Mouse (Mus musculus) liver, embryonic 15.5 days (tissue): ENCODE data around the gene Sbno1. TPM values are rescaled to one million over a fixed set of nuclear protein-coding genes. Genes with fewer than 3 reads are reported as not detected.

Experiments
- ATAC-seq: fragments of 200-750 bp; cut with Nextera tagmentation; 2 replicates; pipeline ENCODE4 v1.8.0; 2017; ENCODE audit warnings: moderate number of reproducible peaks, mild to moderate bottlenecking, moderate library complexity; ENCODE audit not compliant: insufficient read depth
- H3K27ac ChIP-seq: fragments of 300-500 bp; sonication (generic); replicated peaks from 2 replicates; pipeline ENCODE4 v1.5.1; 2015; ENCODE audit warnings: mild to moderate bottlenecking, inconsistent platforms
- H3K27me3 ChIP-seq: fragments of 300-500 bp; sonication (generic); 2 replicates; pipeline ENCODE4 v1.6.1; 2015; ENCODE audit warnings: mild to moderate bottlenecking, inconsistent platforms
- H3K36me3 ChIP-seq: fragments of 300-500 bp; sonication (generic); replicated peaks from 2 replicates; pipeline ENCODE4 v1.6.1; 2015; ENCODE audit warnings: moderate library complexity, mild to moderate bottlenecking, inconsistent platforms
- H3K4me1 ChIP-seq: fragments of 300-500 bp; sonication (generic); replicated peaks from 2 replicates; pipeline ENCODE4 v1.6.1; 2015; ENCODE audit warnings: inconsistent platforms
- H3K4me2 ChIP-seq: fragments of 300-500 bp; sonication (generic); 2 replicates; pipeline ENCODE4 v1.6.1; 2015; ENCODE audit warnings: moderate library complexity, mild to moderate bottlenecking, inconsistent platforms
- H3K4me3 ChIP-seq: fragments of 300-500 bp; sonication (generic); replicated peaks from 2 replicates; pipeline ENCODE4 v1.5.1; 2015; ENCODE audit warnings: mild to moderate bottlenecking, inconsistent platforms
- H3K9ac ChIP-seq: fragments of 300-500 bp; sonication (generic); 2 replicates; pipeline ENCODE4 v1.6.1; 2015; ENCODE audit warnings: moderate library complexity, mild to moderate bottlenecking, inconsistent platforms
- H3K9me3 ChIP-seq: fragments of 300-500 bp; sonication (generic); replicated peaks from 2 replicates; pipeline ENCODE4 v1.6.1; 2016; ENCODE audit warnings: inconsistent platforms
- WGBS: fragments of 180-500 bp; shearing (Covaris S2); methylation state at CpG from one replicate; pipeline ENCODE4 v1.1.7; 2015; ENCODE audit warnings: mixed read lengths; ENCODE audit not compliant: insufficient replicate concordance; 5-methylcytosine and 5-hydroxymethylcytosine counted together
- microRNA-seq: library from miRNA; unstranded; fragments of <30 nt; microRNA quantifications from one replicate; pipeline ENCODE4, GENCODE M21; 2016
- polyA plus RNA-seq: library from polyadenylated mRNA; unstranded; fragments of >200 nt; fragmentation: Nextera tagmentation; extraction: Ambion mirVana; gene quantifications from 2 replicates; pipeline ENCODE4 v1.2.1, GENCODE M21; 2015

Gene Sbno1
- polyA plus RNA-seq, 1 experiment from 2014 or later: 35.3 TPM

DNA sequence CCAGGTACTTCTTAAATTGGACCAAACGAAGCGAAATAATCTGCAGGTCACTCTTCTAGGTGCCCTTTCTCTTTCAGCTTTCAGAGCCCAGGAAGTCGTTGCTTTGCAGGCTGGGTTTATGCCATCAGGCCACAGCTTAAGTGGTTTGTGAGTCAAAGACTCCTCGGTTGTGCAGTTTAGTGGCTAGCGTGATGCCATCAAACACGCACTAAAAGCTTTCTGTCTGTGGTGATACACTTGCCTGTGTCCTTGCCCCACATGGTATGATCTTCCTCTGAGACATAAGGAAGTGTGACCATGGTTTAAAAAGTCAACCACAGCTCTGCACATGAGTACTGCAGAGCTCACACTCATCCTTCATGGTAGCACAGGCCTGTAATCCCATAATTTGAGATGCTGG, 95.7 kb downstream of the Sbno1 start:
- Histone ChIP-seq H3K4me2 (no peak overlapping the region), H3K9ac (no peak overlapping the region), H3K27ac (no peak overlapping the region), H3K9me3 (no peaks in the 10 kb centered on the region), H3K36me3 (peaks cover under 1% of the 10 kb centered on the region; the same call in 1 of the 2 replicates), H3K27me3 (no peaks in the 10 kb centered on the region), H3K4me1 (peaks cover 23% of the 10 kb centered on the region), H3K4me3 (no peak overlapping the region)
- no peak for ATAC-seq
- WGBS: 73% methylated on average over 6 of the region's 6 CpGs

DNA sequence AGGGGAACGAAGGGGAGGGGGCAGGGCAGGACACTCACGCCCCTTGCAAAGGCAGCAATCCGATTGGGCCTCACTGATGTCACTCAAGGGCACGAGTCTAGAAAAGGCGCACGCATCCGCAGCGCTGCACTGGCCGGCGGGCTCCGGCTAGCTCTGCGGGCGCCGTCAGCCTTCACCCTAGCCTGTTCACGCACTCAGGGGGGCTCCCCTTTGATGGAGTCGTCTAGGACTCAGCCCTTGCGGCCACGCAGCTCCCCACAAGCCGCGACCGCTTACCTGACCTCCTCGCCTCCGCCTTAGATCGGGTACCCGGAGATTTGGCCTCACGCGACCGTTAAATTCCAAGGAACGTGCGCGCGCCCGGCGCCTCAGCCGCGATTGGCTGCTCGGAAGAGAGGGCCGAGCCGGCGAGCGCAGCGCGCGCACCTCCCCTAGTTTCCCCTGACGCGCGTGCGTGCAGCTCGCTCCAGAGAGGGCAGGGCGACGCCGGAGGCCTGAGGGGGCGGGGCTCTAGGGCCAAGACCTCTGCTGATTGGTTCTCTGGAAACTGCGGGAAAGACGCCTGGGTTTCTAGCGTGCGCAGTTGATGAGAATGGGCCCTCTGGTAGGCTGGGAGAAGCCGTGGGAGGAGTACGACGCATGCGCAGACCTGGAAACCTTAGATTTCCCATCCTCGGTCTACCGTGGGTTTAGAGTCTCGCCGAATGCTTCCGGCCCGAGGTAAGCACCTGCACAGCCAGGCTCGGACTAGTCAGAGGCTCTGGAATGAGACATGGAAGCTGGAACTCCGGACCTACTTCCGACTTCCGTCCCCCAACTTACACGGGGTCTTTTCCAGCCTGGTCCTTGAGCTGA, 98.1 kb downstream of the Sbno1 start, which contains the start of the genes Mphosph9 and 2810006K23Rik:
Gene Mphosph9 (minus strand): TSS at position 463 of the 855 bp plus-strand sequence.
Gene 2810006K23Rik (plus strand): TSS at position 580 of the 855 bp plus-strand sequence.
- Histone ChIP-seq H3K27ac (peak within 1 kb of the TSS; percentile 93), H3K4me2 (peak within 1 kb of the TSS; percentile 89), H3K4me1 (peaks cover 23% of the 10 kb centered on the region), H3K9me3 (no peaks in the 10 kb centered on the region), H3K27me3 (no peaks in the 10 kb centered on the region), H3K4me3 (peak within 1 kb of the TSS; percentile 80), H3K9ac (peak within 1 kb of the TSS; percentile 73), H3K36me3 (peaks cover 19% of the 10 kb centered on the region)
- ATAC-seq: peak; percentile 97
- WGBS: under 1% methylated on average over 72 of the region's 72 CpGs

DNA sequence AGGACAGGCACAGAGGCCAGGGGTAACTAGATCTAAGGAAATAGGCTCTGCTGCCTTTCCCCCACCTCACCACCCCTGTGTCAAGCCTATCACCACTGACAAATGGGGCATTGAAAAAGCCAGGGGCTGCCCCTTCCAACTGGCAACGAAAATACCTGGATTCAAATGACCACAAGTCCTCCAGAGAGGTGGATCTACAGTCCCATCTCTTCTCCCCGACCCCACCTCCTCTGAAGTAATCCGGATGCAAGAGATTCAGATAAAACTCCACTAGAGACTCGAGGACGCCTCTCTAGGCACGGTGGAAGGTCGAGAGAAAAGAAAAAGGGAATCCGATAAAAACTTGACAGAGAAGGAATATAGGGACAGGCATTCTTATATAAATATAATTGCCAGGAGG, 99.0 kb downstream of the Sbno1 start:
- Histone ChIP-seq H3K9ac (peak overlapping the region; percentile 73), H3K27me3 (no peaks in the 10 kb centered on the region), H3K27ac (peak overlapping the region; percentile 93), H3K4me1 (peaks cover 23% of the 10 kb centered on the region), H3K4me3 (peak overlapping the region; percentile 80), H3K4me2 (peak overlapping the region; percentile 89), H3K9me3 (no peaks in the 10 kb centered on the region), H3K36me3 (peaks cover 21% of the 10 kb centered on the region)
- 1% methylated on average over 8 of the region's 8 CpGs for WGBS
- no peak for ATAC-seq

Small RNA genes lying within 50 kb of the gene (microRNA-seq; reads per million reads assigned to microRNA genes)
- 2.5 reads per million, percentile 2 among the genes with 10 or more reads in this experiment for gene Gm27486

Other genes starting within 250 kb of the Sbno1 start
- gene Pitpnm2, start 176.2 kb downstream of the Sbno1 start, polyA plus RNA-seq: 1.5 and 2.2 TPM in 2 replicates
- 4.9 and 5.0 TPM in 2 replicates for gene Mphosph9, start 98.0 kb downstream of the Sbno1 start, polyA plus RNA-seq
- 5.9 and 6.4 TPM in 2 replicates for gene 2810006K23Rik, start 97.9 kb downstream of the Sbno1 start, polyA plus RNA-seq
- 31.1 and 51.4 TPM in 2 replicates for gene Cdk2ap1, start 62.9 kb downstream of the Sbno1 start, polyA plus RNA-seq
- 60.1 and 67.9 TPM in 2 replicates for gene Kmt5a, start 13.9 kb upstream of the Sbno1 start, polyA plus RNA-seq
- 8.9 and 9.5 TPM in 2 replicates for gene Rilpl2, start 52.4 kb upstream of the Sbno1 start, polyA plus RNA-seq
- gene Snrnp35, start 57.1 kb upstream of the Sbno1 start, polyA plus RNA-seq: 10.5 and 10.8 TPM in 2 replicates
- gene Rilpl1, start 105.4 kb upstream of the Sbno1 start, polyA plus RNA-seq: 1.9 and 2.1 TPM in 2 replicates
- 321 and 337 TPM in 2 replicates for gene Tmed2, start 114.7 kb upstream of the Sbno1 start, polyA plus RNA-seq
- 5.1 and 5.8 TPM in 2 replicates for gene Ddx55, start 126.9 kb upstream of the Sbno1 start, polyA plus RNA-seq
- gene Eif2b1, start 153.1 kb upstream of the Sbno1 start, polyA plus RNA-seq: 39.0 and 41.5 TPM in 2 replicates
- gene Gtf2h3, start 153.1 kb upstream of the Sbno1 start, polyA plus RNA-seq: 19.4 and 20.0 TPM in 2 replicates
- 13.1 and 14.3 TPM in 2 replicates for gene Atp6v0a2, start 202.6 kb upstream of the Sbno1 start, polyA plus RNA-seq